Mouse (Mus musculus): ENCODE results near the gene Rmdn2.

GRCm38 (mm10) chr17:79603427-79603826, 8.2 kb upstream of the Rmdn2 start:
- TF ChIP-seq POLR2A (IDR thresholded peaks at IDR 0.05; ENCODE audit: extremely low read depth, insufficient read depth, low read length) (no peak), CTCF (IDR thresholded peaks at IDR 0.05; ENCODE audit: extremely low read depth, insufficient read depth, low read length) (no peak)

Measured in cortical plate, adult 2 months (tissue).